Mouse (Mus musculus): ENCODE results near the gene 4930404H24Rik. TPM values are rescaled to one million over a fixed set of nuclear protein-coding genes. Genes with fewer than 3 reads are reported as not detected.

4930404H24Rik gene
- polyA plus RNA-seq, 1 experiment from 2014 or later: not detected

- H3K4me2 ChIP-seq: no peak overlapping the region
- H3K4me3 ChIP-seq (replicated peaks): no peak overlapping the region
- H3K9me3 ChIP-seq (replicated peaks): no peaks in the 10 kb centered on the region
- H3K4me1 ChIP-seq (replicated peaks): peaks cover 96% of the 10 kb centered on the region
- H3K9ac ChIP-seq: no peak overlapping the region
- no peak for DNase-seq
- H3K27ac ChIP-seq: peak overlapping the region; percentile 16
- 84% methylated on average over 14 of the region's 14 CpGs for WGBS (ENCODE audit: insufficient replicate concordance)
- H3K36me3 ChIP-seq: no peaks in the 10 kb centered on the region
- no peaks in the 10 kb centered on the region for H3K27me3 ChIP-seq
- no peak for ATAC-seq (ENCODE audit: low read depth)
Observed at GRCm38 (mm10) chr2:153512416-153513323, 20.1 kb downstream of the 4930404H24Rik start.

- WGBS (ENCODE audit: insufficient replicate concordance): 88% methylated on average over 3 of the region's 3 CpGs
- H3K4me3 ChIP-seq (replicated peaks): no peak overlapping the region
- H3K27ac ChIP-seq: peak overlapping the region; percentile 15; the same call in 1 of the 2 replicates
- ATAC-seq (ENCODE audit: low read depth) (no peak), DNase-seq (no peak)
- no peak overlapping the region for H3K9ac ChIP-seq
- H3K27me3 ChIP-seq: no peaks in the 10 kb centered on the region
- peaks cover 97% of the 10 kb centered on the region for H3K4me1 ChIP-seq (replicated peaks)
- no peaks in the 10 kb centered on the region for H3K36me3 ChIP-seq
- H3K4me2 ChIP-seq: no peak overlapping the region
- no peaks in the 10 kb centered on the region for H3K9me3 ChIP-seq (replicated peaks)
Observed at GRCm38 (mm10) chr2:153513983-153514382, 21.4 kb downstream of the 4930404H24Rik start.

- H3K4me1 ChIP-seq (replicated peaks): peaks cover 97% of the 10 kb centered on the region
- no peak overlapping the region for H3K4me2 ChIP-seq
- DNase-seq (no peak), ATAC-seq (ENCODE audit: low read depth) (no peak)
- H3K36me3 ChIP-seq: no peaks in the 10 kb centered on the region
- H3K9me3 ChIP-seq (replicated peaks): no peaks in the 10 kb centered on the region
- WGBS (ENCODE audit: insufficient replicate concordance): 61% methylated on average over 14 of the region's 14 CpGs
- 0 out of 2 replicates have a peak overlapping the region, but pooled peaks have one; percentile 1 for H3K9ac ChIP-seq
- H3K27ac ChIP-seq: peak overlapping the region; percentile 3; the same call in 1 of the 2 replicates
- H3K27me3 ChIP-seq: no peaks in the 10 kb centered on the region
- H3K4me3 ChIP-seq (replicated peaks): no peak overlapping the region
Observed at GRCm38 (mm10) chr2:153514497-153515380, 22.1 kb downstream of the 4930404H24Rik start.

- 84% methylated on average over 6 of the region's 6 CpGs for WGBS (ENCODE audit: insufficient replicate concordance)
- Histone ChIP-seq H3K27me3 (no peaks in the 10 kb centered on the region), H3K4me1 (replicated peaks) (peaks cover 97% of the 10 kb centered on the region), H3K9ac (no peak overlapping the region), H3K9me3 (replicated peaks) (no peaks in the 10 kb centered on the region), H3K4me2 (no peak overlapping the region), H3K36me3 (no peaks in the 10 kb centered on the region), H3K27ac (no peak overlapping the region), H3K4me3 (replicated peaks) (no peak overlapping the region)
- DNase-seq (no peak), ATAC-seq (ENCODE audit: low read depth) (no peak)
Observed at GRCm38 (mm10) chr2:153515582-153515981, 23.0 kb downstream of the 4930404H24Rik start.

- H3K27ac ChIP-seq: peak overlapping the region; percentile 37
Observed at GRCm38 (mm10) chr2:153516961-153517360, 24.4 kb downstream of the 4930404H24Rik start.

GRCm38 (mm10) chr2:153520057-153520456 is 27.5 kb downstream of the 4930404H24Rik start:
- Histone ChIP-seq H3K4me2 (peak overlapping the region; percentile 38), H3K4me1 (replicated peaks) (peaks cover 100% of the 10 kb centered on the region), H3K27me3 (no peaks in the 10 kb centered on the region), H3K9ac (peak overlapping the region; percentile 60), H3K36me3 (no peaks in the 10 kb centered on the region), H3K27ac (peak overlapping the region; percentile 77), H3K9me3 (replicated peaks) (no peaks in the 10 kb centered on the region), H3K4me3 (replicated peaks) (no peak overlapping the region)
- DNase-seq: peak; percentile 70
- 44% methylated on average over 9 of the region's 9 CpGs for WGBS (ENCODE audit: insufficient replicate concordance)
- ATAC-seq (ENCODE audit: low read depth): peak; percentile 66

More at GRCm38 (mm10) chr2:153516961-153517360, 24.4 kb downstream of the 4930404H24Rik start:
- Histone ChIP-seq H3K9me3 (replicated peaks) (no peaks in the 10 kb centered on the region), H3K4me1 (replicated peaks) (peaks cover 97% of the 10 kb centered on the region), H3K9ac (0 out of 2 replicates have a peak overlapping the region, but pooled peaks have one; percentile 9), H3K4me3 (replicated peaks) (no peak overlapping the region), H3K27me3 (no peaks in the 10 kb centered on the region), H3K4me2 (no peak overlapping the region), H3K36me3 (no peaks in the 10 kb centered on the region)
- no peak for DNase-seq
- 56% methylated on average over 4 of the region's 4 CpGs for WGBS (ENCODE audit: insufficient replicate concordance)
- no peak for ATAC-seq (ENCODE audit: low read depth)

GRCm38 (mm10) chr2:153522270-153522669 is 29.7 kb downstream of the 4930404H24Rik start:
- Histone ChIP-seq H3K4me3 (replicated peaks) (no peak overlapping the region), H3K4me1 (replicated peaks) (peaks cover 100% of the 10 kb centered on the region), H3K9ac (0 out of 2 replicates have a peak overlapping the region, but pooled peaks have one; percentile 16), H3K4me2 (0 out of 2 replicates have a peak overlapping the region, but pooled peaks have one; percentile 3), H3K27me3 (no peaks in the 10 kb centered on the region), H3K9me3 (replicated peaks) (no peaks in the 10 kb centered on the region), H3K27ac (peak overlapping the region; percentile 92), H3K36me3 (no peaks in the 10 kb centered on the region)
- WGBS (ENCODE audit: insufficient replicate concordance): 55% methylated on average over 4 of the region's 4 CpGs
- no peak for ATAC-seq (ENCODE audit: low read depth)
- DNase-seq: no peak

- peak overlapping the region; percentile 92 for H3K27ac ChIP-seq
- no peak overlapping the region for H3K9ac ChIP-seq
- WGBS (ENCODE audit: insufficient replicate concordance): 70% methylated on average over 9 of the region's 9 CpGs
- no peak for DNase-seq
- H3K4me1 ChIP-seq (replicated peaks): peaks cover 100% of the 10 kb centered on the region
- no peak for ATAC-seq (ENCODE audit: low read depth)
- no peak overlapping the region for H3K4me3 ChIP-seq (replicated peaks)
- no peaks in the 10 kb centered on the region for H3K9me3 ChIP-seq (replicated peaks)
- no peaks in the 10 kb centered on the region for H3K27me3 ChIP-seq
- H3K4me2 ChIP-seq: no peak overlapping the region
- no peaks in the 10 kb centered on the region for H3K36me3 ChIP-seq
Observed at GRCm38 (mm10) chr2:153523143-153523542, 30.6 kb downstream of the 4930404H24Rik start.

GRCm38 (mm10) chr2:153523656-153524055 is 31.1 kb downstream of the 4930404H24Rik start:
- H3K27ac ChIP-seq: peak overlapping the region; percentile 92
- 87% methylated on average over 12 of the region's 12 CpGs for WGBS (ENCODE audit: insufficient replicate concordance)
- no peaks in the 10 kb centered on the region for H3K36me3 ChIP-seq
- no peak for DNase-seq
- H3K4me3 ChIP-seq (replicated peaks): no peak overlapping the region
- ATAC-seq (ENCODE audit: low read depth): no peak
- H3K9me3 ChIP-seq (replicated peaks): no peaks in the 10 kb centered on the region
- H3K4me1 ChIP-seq (replicated peaks): peaks cover 100% of the 10 kb centered on the region
- peak overlapping the region; percentile 92 for H3K9ac ChIP-seq
- H3K4me2 ChIP-seq: no peak overlapping the region
- H3K27me3 ChIP-seq: no peaks in the 10 kb centered on the region

- Histone ChIP-seq H3K4me2 (peak overlapping the region; percentile 99; the same call in 1 of the 2 replicates), H3K27ac (peak overlapping the region; percentile 92), H3K9me3 (replicated peaks) (no peaks in the 10 kb centered on the region), H3K4me1 (replicated peaks) (peaks cover 95% of the 10 kb centered on the region), H3K4me3 (replicated peaks) (no peak overlapping the region), H3K9ac (peak overlapping the region; percentile 92), H3K27me3 (no peaks in the 10 kb centered on the region), H3K36me3 (no peaks in the 10 kb centered on the region)
- DNase-seq (no peak), ATAC-seq (ENCODE audit: low read depth) (no peak)
- 49% methylated on average over 2 of the region's 2 CpGs for WGBS (ENCODE audit: insufficient replicate concordance)
Observed at GRCm38 (mm10) chr2:153524727-153525126, 32.1 kb downstream of the 4930404H24Rik start.

GRCm38 (mm10) chr2:153525906-153526311 is 33.3 kb downstream of the 4930404H24Rik start:
- ATAC-seq (ENCODE audit: low read depth) (peak; percentile 84), DNase-seq (peak; percentile 89)
- no peaks in the 10 kb centered on the region for H3K9me3 ChIP-seq (replicated peaks)
- H3K4me2 ChIP-seq: peak overlapping the region; percentile 99
- H3K36me3 ChIP-seq: no peaks in the 10 kb centered on the region
- H3K9ac ChIP-seq: peak overlapping the region; percentile 92
- peak overlapping the region; percentile 92 for H3K27ac ChIP-seq
- H3K4me1 ChIP-seq (replicated peaks): peaks cover 94% of the 10 kb centered on the region
- peaks cover 9% of the 10 kb centered on the region for H3K27me3 ChIP-seq
- 4% methylated on average over 10 of the region's 10 CpGs for WGBS (ENCODE audit: insufficient replicate concordance)
- peak overlapping the region; percentile 95 for H3K4me3 ChIP-seq (replicated peaks)
